Mouse (Mus musculus): Measurements from ENCODE around the gene Nap1l2. TPM values are rescaled to one million over a fixed set of nuclear protein-coding genes. Genes with fewer than 3 reads are reported as not detected.

Gene Nap1l2
- 1.3 TPM for polyA plus RNA-seq (2014; fragmentation: Illumina TruSeq; extraction: RNeasy Lipid Tissue Mini Kit (QIAGEN cat#74804); ENCODE audit: low read depth, low replicate concordance)

GRCm38 (mm10) chrX:103186431-103186786, at the start of gene Nap1l2:
Gene Nap1l2 (minus strand): TSS chrX:103186640.

Other genes with a start within 250 kb of the Nap1l2 start
- gene Cdx4, start 134.8 kb upstream of the Nap1l2 start, polyA plus RNA-seq (2014; fragmentation: Illumina TruSeq; extraction: RNeasy Lipid Tissue Mini Kit (QIAGEN cat#74804); ENCODE audit: low read depth, low replicate concordance), result not detected
- gene Chic1, start 169.8 kb upstream of the Nap1l2 start, polyA plus RNA-seq (2014; fragmentation: Illumina TruSeq; extraction: RNeasy Lipid Tissue Mini Kit (QIAGEN cat#74804); ENCODE audit: low read depth, low replicate concordance), result 22.4 TPM
- not detected for gene Tsx, start 227.8 kb upstream of the Nap1l2 start, polyA plus RNA-seq (2014; fragmentation: Illumina TruSeq; extraction: RNeasy Lipid Tissue Mini Kit (QIAGEN cat#74804); ENCODE audit: low read depth, low replicate concordance)
- gene Gm26992, start 235.4 kb upstream of the Nap1l2 start, polyA plus RNA-seq (2014; fragmentation: Illumina TruSeq; extraction: RNeasy Lipid Tissue Mini Kit (QIAGEN cat#74804); ENCODE audit: low read depth, low replicate concordance), result not detected